Mouse (Mus musculus): ENCODE data around the gene Fmnl2. TPM values are rescaled to one million over a fixed set of nuclear protein-coding genes. Genes with fewer than 3 reads are reported as not detected.

Fmnl2 gene
- polyA plus RNA-seq, 1 experiment from 2014 or later, result 3.5 TPM

GRCm38 (mm10) chr2:52990874-52991687 lies 133.4 kb downstream of the Fmnl2 start:
- H3K9ac ChIP-seq (replicated peaks; ENCODE audit: low read depth), result no peak overlapping the region
- no peaks in the 10 kb centered on the region for H3K36me3 ChIP-seq (ENCODE audit: insufficient read depth, low read length)
- H3K9me3 ChIP-seq (ENCODE audit: low read length), result no peaks in the 10 kb centered on the region
- DNase-seq (ENCODE audit: low spot score) (peak; percentile 52), ATAC-seq (peak; percentile 85)
- no peak overlapping the region for H3K4me3 ChIP-seq (ENCODE audit: low read depth, low read length)
- peak overlapping the region; percentile 84 for H3K27ac ChIP-seq (ENCODE audit: low read length)
- H3K27me3 ChIP-seq (replicated peaks; ENCODE audit: insufficient read depth, low read length), result no peaks in the 10 kb centered on the region
- TF ChIP-seq CTCF (IDR thresholded peaks at IDR 0.05) (no peak), EP300 (IDR thresholded peaks at IDR 0.05) (peak; percentile 85)
- no peak overlapping the region; the same call in 1 of the 2 replicates for H3K4me2 ChIP-seq (replicated peaks; ENCODE audit: low read depth, low read length)
- peaks cover 4% of the 10 kb centered on the region; the same call in 1 of the 2 replicates for H3K4me1 ChIP-seq (ENCODE audit: insufficient read depth, low read depth, low read length)
- WGBS, result 45% methylated on average over 9 of the region's 9 CpGs

- 27% methylated on average over 5 of the region's 5 CpGs for WGBS
- H3K9ac ChIP-seq (replicated peaks; ENCODE audit: low read depth), result no peak overlapping the region
- TF ChIP-seq CTCF (IDR thresholded peaks at IDR 0.05) (no peak), EP300 (IDR thresholded peaks at IDR 0.05) (peak; percentile 36; the same call in 1 of the 2 replicates)
- no peaks in the 10 kb centered on the region for H3K9me3 ChIP-seq (ENCODE audit: low read length)
- H3K4me2 ChIP-seq (replicated peaks; ENCODE audit: low read depth, low read length), result no peak overlapping the region; the same call in 1 of the 2 replicates
- peak; percentile 56 for ATAC-seq
- no peaks in the 10 kb centered on the region for H3K27me3 ChIP-seq (replicated peaks; ENCODE audit: insufficient read depth, low read length)
- peak overlapping the region; percentile 84 for H3K27ac ChIP-seq (ENCODE audit: low read length)
- no peaks in the 10 kb centered on the region for H3K36me3 ChIP-seq (ENCODE audit: insufficient read depth, low read length)
- peak; percentile 42 for DNase-seq (ENCODE audit: low spot score)
- no peak overlapping the region for H3K4me3 ChIP-seq (ENCODE audit: low read depth, low read length)
- H3K4me1 ChIP-seq (ENCODE audit: insufficient read depth, low read depth, low read length), result peaks cover 4% of the 10 kb centered on the region; the same call in 1 of the 2 replicates
Measured at GRCm38 (mm10) chr2:52991688-52992194, 134.1 kb downstream of the Fmnl2 start.

- 87% methylated on average over 7 of the region's 7 CpGs for WGBS
- H3K9me3 ChIP-seq (ENCODE audit: low read length), result no peaks in the 10 kb centered on the region
- H3K27ac ChIP-seq (ENCODE audit: low read length), result no peak overlapping the region
- H3K9ac ChIP-seq (replicated peaks; ENCODE audit: low read depth), result no peak overlapping the region
- no peak overlapping the region for H3K4me3 ChIP-seq (ENCODE audit: low read depth, low read length)
- no peaks in the 10 kb centered on the region; the same call in 1 of the 2 replicates for H3K4me1 ChIP-seq (ENCODE audit: insufficient read depth, low read depth, low read length)
- H3K4me2 ChIP-seq (replicated peaks; ENCODE audit: low read depth, low read length), result no peak overlapping the region
- TF ChIP-seq CTCF (IDR thresholded peaks at IDR 0.05) (no peak), EP300 (IDR thresholded peaks at IDR 0.05) (no peak)
- ATAC-seq (no peak), DNase-seq (ENCODE audit: low spot score) (no peak)
- H3K27me3 ChIP-seq (replicated peaks; ENCODE audit: insufficient read depth, low read length), result no peaks in the 10 kb centered on the region
- no peaks in the 10 kb centered on the region for H3K36me3 ChIP-seq (ENCODE audit: insufficient read depth, low read length)
Measured at GRCm38 (mm10) chr2:52993241-52993640, 135.6 kb downstream of the Fmnl2 start.

GRCm38 (mm10) chr2:52994526-52994925 lies 136.9 kb downstream of the Fmnl2 start:
- no peaks in the 10 kb centered on the region for H3K4me1 ChIP-seq (ENCODE audit: insufficient read depth, low read depth, low read length)
- H3K4me2 ChIP-seq (replicated peaks; ENCODE audit: low read depth, low read length), result no peak overlapping the region
- 75% methylated on average over 9 of the region's 9 CpGs for WGBS
- no peak for ATAC-seq
- TF ChIP-seq EP300 (IDR thresholded peaks at IDR 0.05), result no peak
- no peak for TF ChIP-seq CTCF (IDR thresholded peaks at IDR 0.05)
- H3K27me3 ChIP-seq (replicated peaks; ENCODE audit: insufficient read depth, low read length), result no peaks in the 10 kb centered on the region
- no peak overlapping the region for H3K27ac ChIP-seq (ENCODE audit: low read length)
- H3K9me3 ChIP-seq (ENCODE audit: low read length), result no peaks in the 10 kb centered on the region
- DNase-seq (ENCODE audit: low spot score), result no peak
- H3K4me3 ChIP-seq (ENCODE audit: low read depth, low read length), result no peak overlapping the region
- H3K9ac ChIP-seq (replicated peaks; ENCODE audit: low read depth), result no peak overlapping the region
- H3K36me3 ChIP-seq (ENCODE audit: insufficient read depth, low read length), result no peaks in the 10 kb centered on the region

- ATAC-seq (peak; percentile 85), DNase-seq (ENCODE audit: low spot score) (peak; percentile 57)
- no peaks in the 10 kb centered on the region for H3K27me3 ChIP-seq (replicated peaks; ENCODE audit: insufficient read depth, low read length)
- H3K9me3 ChIP-seq (ENCODE audit: low read length), result no peaks in the 10 kb centered on the region
- H3K4me1 ChIP-seq (ENCODE audit: insufficient read depth, low read depth, low read length), result no peaks in the 10 kb centered on the region
- H3K4me3 ChIP-seq (ENCODE audit: low read depth, low read length), result no peak overlapping the region
- H3K27ac ChIP-seq (ENCODE audit: low read length), result no peak overlapping the region
- no peak overlapping the region for H3K9ac ChIP-seq (replicated peaks; ENCODE audit: low read depth)
- H3K4me2 ChIP-seq (replicated peaks; ENCODE audit: low read depth, low read length), result no peak overlapping the region
- H3K36me3 ChIP-seq (ENCODE audit: insufficient read depth, low read length), result no peaks in the 10 kb centered on the region
- peak; percentile 95 for TF ChIP-seq EP300 (IDR thresholded peaks at IDR 0.05)
- TF ChIP-seq CTCF (IDR thresholded peaks at IDR 0.05), result no peak; the same call in 1 of the 2 replicates
- 74% methylated on average over 15 of the region's 15 CpGs for WGBS
Measured at GRCm38 (mm10) chr2:52997955-52998750, 140.5 kb downstream of the Fmnl2 start.

- ATAC-seq (peak; percentile 56), DNase-seq (ENCODE audit: low spot score) (peak; percentile 63)
- H3K4me2 ChIP-seq (replicated peaks; ENCODE audit: low read depth, low read length), result no peak overlapping the region
- H3K4me1 ChIP-seq (ENCODE audit: insufficient read depth, low read depth, low read length), result no peaks in the 10 kb centered on the region
- no peaks in the 10 kb centered on the region for H3K27me3 ChIP-seq (replicated peaks; ENCODE audit: insufficient read depth, low read length)
- no peaks in the 10 kb centered on the region for H3K36me3 ChIP-seq (ENCODE audit: insufficient read depth, low read length)
- peak; percentile 58 for TF ChIP-seq CTCF (IDR thresholded peaks at IDR 0.05)
- TF ChIP-seq EP300 (IDR thresholded peaks at IDR 0.05), result peak; percentile 64
- H3K9ac ChIP-seq (replicated peaks; ENCODE audit: low read depth), result no peak overlapping the region
- 25% methylated on average over 3 of the region's 3 CpGs for WGBS
- no peak overlapping the region for H3K4me3 ChIP-seq (ENCODE audit: low read depth, low read length)
- H3K9me3 ChIP-seq (ENCODE audit: low read length), result no peaks in the 10 kb centered on the region
- no peak overlapping the region for H3K27ac ChIP-seq (ENCODE audit: low read length)
Measured at GRCm38 (mm10) chr2:52999524-52999969, 141.9 kb downstream of the Fmnl2 start.
